Mouse (Mus musculus) heart, adult 2 months (tissue): ENCODE measurements around the gene Zfp706.

ENCODE experiments used
- CTCF ChIP-seq: fragments of 200-600 bp; IDR thresholded peaks from 2 replicates; pipeline ENCODE4 v1.8.1; 2022; ENCODE audit warnings: antibody characterized with exemption, mild to moderate bottlenecking, moderate library complexity
- EP300 ChIP-seq: fragments of 200-500 bp; IDR thresholded peaks from 2 replicates; pipeline ENCODE4 v1.6.1; 2011; ENCODE audit warnings: low read depth, low read length, control low read depth; ENCODE audit not compliant: insufficient read depth
- POLR2A ChIP-seq: fragments of 200-500 bp; IDR thresholded peaks from 2 replicates; pipeline ENCODE4 v1.6.1; 2011; ENCODE audit warnings: mild to moderate bottlenecking, low read depth, low read length, control low read depth; ENCODE audit not compliant: insufficient read depth

- no peak for TF ChIP-seq EP300
- TF ChIP-seq CTCF = no peak
- TF ChIP-seq POLR2A = no peak
Measured at GRCm38 (mm10) chr15:37026458-37026857, 18.9 kb upstream of the Zfp706 start.
